Mouse (Mus musculus) lung, adult 2 months (tissue): Measurements from ENCODE around the gene Ehmt2.

Experiments used
- CTCF ChIP-seq: fragments of 200-500 bp; IDR thresholded peaks from 2 replicates; pipeline ENCODE4 v1.5.1; 2011; ENCODE audit warnings: mild to moderate bottlenecking, low read length, control low read depth; ENCODE audit not compliant: insufficient read depth
- POLR2A ChIP-seq: fragments of 200-500 bp; IDR thresholded peaks from 2 replicates; pipeline ENCODE4 v1.6.1; 2011; ENCODE audit warnings: low read depth, mild to moderate bottlenecking, control low read depth, low read length, borderline replicate concordance; ENCODE audit errors: extremely low read depth

- no peak for TF ChIP-seq CTCF
- no peak for TF ChIP-seq POLR2A
These were observed 43.5 kb upstream of the Ehmt2 start for GRCm38 (mm10) chr17:34854761-34855160.
